Mouse (Mus musculus): ENCODE data around the gene Fam185a. TPM values are rescaled to one million over a fixed set of nuclear protein-coding genes. Genes with fewer than 3 reads are reported as not detected.

The Fam185a gene
- polyA plus RNA-seq, 1 experiment from 2014 or later, result 1.7 TPM

DNA sequence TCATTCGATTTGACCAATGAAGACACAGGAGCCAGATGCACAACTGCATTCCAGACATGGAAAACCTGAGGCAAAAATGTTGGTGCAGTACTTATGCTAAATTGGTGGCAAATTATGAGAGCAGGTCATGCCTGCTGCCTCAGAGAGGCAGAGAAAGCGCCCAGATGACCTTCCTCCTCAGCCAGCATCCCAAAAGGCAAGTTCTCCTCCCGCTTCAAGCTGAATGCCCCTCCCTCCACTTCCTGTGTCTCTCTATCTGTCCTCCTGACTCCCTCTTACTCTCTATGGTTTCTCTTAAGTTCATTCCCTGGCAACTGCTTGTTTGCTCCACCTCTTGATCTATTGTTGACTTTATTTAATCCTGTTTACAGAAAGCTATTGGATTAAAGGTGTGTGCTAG is 70.0 kb downstream of the Fam185a start:
- Histone ChIP-seq H3K4me3 (ENCODE audit: inconsistent target) (no peak overlapping the region), H3K27ac (no peak overlapping the region)
- WGBS (ENCODE audit: missing documents), result 73% methylated on average over 3 of the region's 3 CpGs

DNA sequence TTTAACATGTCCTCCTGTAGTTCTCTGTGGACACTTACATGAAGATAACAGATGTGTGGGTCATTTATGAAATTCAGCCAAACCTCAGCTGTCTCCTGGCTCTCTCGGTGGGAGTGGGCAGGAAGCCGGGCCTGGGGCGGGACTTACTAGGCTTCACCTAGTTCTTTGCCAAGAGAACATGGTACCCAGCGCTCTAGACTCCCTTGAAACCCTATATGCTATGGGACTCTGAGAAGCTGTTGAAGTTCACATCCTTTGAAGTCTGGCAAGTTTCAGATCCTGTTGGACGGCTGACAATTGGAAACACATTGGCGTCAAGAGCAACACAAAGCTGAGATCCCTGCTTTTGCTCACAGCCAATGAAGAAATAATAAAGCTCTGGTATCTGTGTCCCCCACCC is 71.6 kb downstream of the Fam185a start:
- Histone ChIP-seq H3K79me2 (ENCODE audit: inconsistent target) (no peaks in the 10 kb centered on the region), H3K36me3 (ENCODE audit: inconsistent target) (no peaks in the 10 kb centered on the region), H3K27ac (no peak overlapping the region), H3K4me3 (ENCODE audit: inconsistent target) (no peak overlapping the region)
- WGBS (ENCODE audit: missing documents), result 64% methylated on average over 5 of the region's 6 CpGs

More for the DNA sequence above, 70.0 kb downstream of the Fam185a start:
- no peaks in the 10 kb centered on the region for H3K36me3 ChIP-seq (ENCODE audit: inconsistent target)
- no peaks in the 10 kb centered on the region for H3K79me2 ChIP-seq (ENCODE audit: inconsistent target)

DNA sequence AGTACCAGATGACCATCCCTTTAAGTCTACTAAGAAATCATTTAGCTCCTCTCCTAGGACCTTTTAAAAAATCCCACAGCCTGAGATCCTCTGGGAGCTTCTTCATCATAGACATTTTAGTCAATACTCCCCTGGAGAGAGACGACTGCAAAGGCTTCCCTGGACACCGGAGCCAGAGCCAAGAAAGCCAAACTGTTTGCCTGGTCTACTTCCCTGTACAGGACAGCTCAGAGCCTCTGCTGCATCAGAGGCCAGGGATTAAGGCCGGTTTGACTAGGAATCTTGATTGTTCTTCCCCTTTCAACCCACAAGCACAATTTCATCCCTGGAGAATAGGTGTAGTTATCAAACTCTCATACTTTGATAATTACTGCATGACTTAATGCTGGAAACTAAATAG is 72.1 kb downstream of the Fam185a start:
- H3K27ac ChIP-seq, result no peak overlapping the region
- H3K4me3 ChIP-seq (ENCODE audit: inconsistent target), result no peak overlapping the region
- no peaks in the 10 kb centered on the region for H3K79me2 ChIP-seq (ENCODE audit: inconsistent target)
- 93% methylated on average over 3 of the region's 3 CpGs for WGBS (ENCODE audit: missing documents)
- no peaks in the 10 kb centered on the region for H3K36me3 ChIP-seq (ENCODE audit: inconsistent target)

DNA sequence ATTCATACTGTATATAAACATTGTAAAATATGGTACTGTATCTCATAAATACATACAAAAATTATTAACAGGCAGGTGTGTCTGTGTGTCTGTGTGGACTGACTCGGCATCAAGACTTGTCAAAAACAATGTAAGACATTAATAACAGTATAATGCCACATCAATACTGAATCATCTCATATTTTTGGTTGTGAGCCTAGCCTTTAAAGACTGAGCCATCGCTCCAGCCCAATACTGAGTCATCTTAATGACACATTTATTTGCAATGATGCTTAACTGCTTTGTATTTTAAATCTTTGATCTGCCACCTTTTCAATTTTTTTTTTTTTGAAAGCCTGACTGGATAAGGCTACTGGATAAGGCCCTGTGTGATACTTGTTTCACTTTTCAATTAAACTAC is 73.7 kb downstream of the Fam185a start:
- no peak overlapping the region for H3K27ac ChIP-seq
- H3K79me2 ChIP-seq (ENCODE audit: inconsistent target), result no peaks in the 10 kb centered on the region
- whole genome bisulfite sequencing (ENCODE audit: missing documents), result 100% methylated on average over 2 of the region's 2 CpGs
- H3K36me3 ChIP-seq (ENCODE audit: inconsistent target), result no peaks in the 10 kb centered on the region
- no peak overlapping the region for H3K4me3 ChIP-seq (ENCODE audit: inconsistent target)

DNA sequence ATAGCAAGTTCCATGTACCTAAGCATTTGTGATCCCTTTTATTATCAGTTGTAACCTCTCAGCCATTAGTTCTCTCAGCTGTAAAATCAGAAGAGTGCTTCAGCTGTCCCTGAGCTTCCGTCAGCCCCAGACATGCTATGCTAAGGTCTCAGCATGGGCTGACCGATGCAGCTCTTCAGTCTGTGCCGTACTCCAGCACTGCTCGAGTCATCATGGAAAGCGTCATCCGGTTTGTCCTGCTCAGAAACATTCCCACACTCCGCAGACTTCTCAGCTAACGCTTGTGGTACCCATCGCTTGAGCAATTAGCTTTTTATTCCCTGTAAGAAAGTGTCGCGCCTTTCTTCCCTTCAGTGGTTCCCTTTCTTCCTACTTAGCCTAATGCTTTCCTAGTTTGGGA is 74.2 kb downstream of the Fam185a start:
- Histone ChIP-seq H3K4me3 (ENCODE audit: inconsistent target) (no peak overlapping the region), H3K79me2 (ENCODE audit: inconsistent target) (no peaks in the 10 kb centered on the region), H3K27ac (no peak overlapping the region), H3K36me3 (ENCODE audit: inconsistent target) (no peaks in the 10 kb centered on the region)
- WGBS (ENCODE audit: missing documents), result 95% methylated on average over 11 of the region's 11 CpGs

DNA sequence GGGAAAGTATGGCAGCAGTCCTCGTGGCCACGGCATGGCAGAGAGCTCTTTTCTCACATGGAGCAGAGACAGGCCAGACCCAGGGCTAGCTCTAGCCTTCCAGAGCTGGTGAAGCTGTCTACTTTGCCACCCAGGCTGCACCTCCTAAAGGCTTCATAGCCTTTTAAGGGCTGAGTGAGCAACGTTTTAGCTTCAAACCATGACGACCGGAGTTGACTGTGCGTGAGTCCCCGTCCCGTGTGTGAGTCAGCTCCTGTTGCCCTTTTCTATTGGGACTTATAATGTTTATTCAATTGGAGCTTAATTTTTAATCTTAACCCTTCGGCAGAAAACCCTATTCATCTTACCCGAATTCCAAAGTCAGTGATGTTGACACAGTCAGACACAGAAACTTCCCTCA is 75.4 kb downstream of the Fam185a start:
- H3K4me3 ChIP-seq (ENCODE audit: inconsistent target), result no peak overlapping the region
- H3K79me2 ChIP-seq (ENCODE audit: inconsistent target), result no peaks in the 10 kb centered on the region
- no peaks in the 10 kb centered on the region for H3K36me3 ChIP-seq (ENCODE audit: inconsistent target)
- whole genome bisulfite sequencing (ENCODE audit: missing documents), result 96% methylated on average over 10 of the region's 10 CpGs
- H3K27ac ChIP-seq, result no peak overlapping the region

DNA sequence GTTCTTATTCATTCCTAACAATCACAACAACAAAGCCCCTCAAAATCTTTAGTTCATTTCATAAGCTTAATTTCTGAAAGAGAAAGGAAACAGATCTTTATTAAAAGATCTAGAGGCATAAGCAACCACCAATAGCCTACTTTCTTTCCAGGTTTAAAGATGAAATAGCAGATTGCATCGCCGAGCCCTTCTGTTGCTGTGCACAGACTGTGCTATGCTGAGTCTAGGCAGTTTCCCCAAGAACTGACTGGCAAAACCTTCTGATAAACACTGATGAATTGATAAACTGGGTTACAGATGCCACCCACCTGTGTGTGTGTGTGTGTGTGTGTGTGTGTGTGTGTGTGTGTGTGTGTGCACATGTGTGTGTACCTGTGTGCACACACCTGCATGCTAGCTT is 76.2 kb downstream of the Fam185a start:
- Histone ChIP-seq H3K4me3 (ENCODE audit: inconsistent target) (no peak overlapping the region), H3K79me2 (ENCODE audit: inconsistent target) (no peaks in the 10 kb centered on the region), H3K36me3 (ENCODE audit: inconsistent target) (no peaks in the 10 kb centered on the region), H3K27ac (no peak overlapping the region)
- WGBS (ENCODE audit: missing documents), result 91% methylated on average over 2 of the region's 2 CpGs

DNA sequence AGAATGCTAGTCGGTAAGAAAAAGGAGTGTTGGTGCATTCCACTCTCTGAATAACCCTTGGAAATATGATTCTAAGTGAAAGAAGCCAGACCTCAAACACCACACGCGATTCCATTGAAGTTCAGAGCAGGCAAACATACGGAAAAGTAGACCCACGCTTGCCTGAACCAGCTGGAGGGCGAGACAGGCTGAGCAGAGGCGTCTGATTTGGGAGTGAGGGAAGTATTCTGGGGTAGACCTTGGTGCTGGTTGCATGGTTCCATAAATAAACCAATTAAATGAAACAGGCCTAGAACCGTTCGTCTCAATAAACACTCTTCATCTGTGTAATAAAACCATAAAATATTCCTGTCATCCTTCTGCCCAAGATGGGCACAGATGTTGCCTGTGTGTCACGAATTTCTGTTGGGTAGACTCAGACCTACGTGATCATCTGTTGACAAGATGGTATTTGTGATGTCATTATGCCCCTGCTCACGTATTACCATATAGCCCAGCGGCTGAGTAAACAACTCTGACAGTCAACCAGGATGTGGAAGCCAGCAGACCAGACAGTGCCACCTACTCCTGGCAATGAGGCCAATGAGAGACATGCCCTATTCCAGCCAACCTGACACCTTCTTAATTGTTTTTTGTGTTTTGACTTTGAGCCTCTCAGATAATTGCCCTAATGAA is 78.3 kb downstream of the Fam185a start:
- H3K79me2 ChIP-seq (ENCODE audit: inconsistent target), result no peaks in the 10 kb centered on the region
- WGBS (ENCODE audit: missing documents), result 90% methylated on average over 13 of the region's 13 CpGs
- no peak overlapping the region for H3K4me3 ChIP-seq (ENCODE audit: inconsistent target)
- no peak overlapping the region for H3K27ac ChIP-seq
- no peaks in the 10 kb centered on the region for H3K36me3 ChIP-seq (ENCODE audit: inconsistent target)

DNA sequence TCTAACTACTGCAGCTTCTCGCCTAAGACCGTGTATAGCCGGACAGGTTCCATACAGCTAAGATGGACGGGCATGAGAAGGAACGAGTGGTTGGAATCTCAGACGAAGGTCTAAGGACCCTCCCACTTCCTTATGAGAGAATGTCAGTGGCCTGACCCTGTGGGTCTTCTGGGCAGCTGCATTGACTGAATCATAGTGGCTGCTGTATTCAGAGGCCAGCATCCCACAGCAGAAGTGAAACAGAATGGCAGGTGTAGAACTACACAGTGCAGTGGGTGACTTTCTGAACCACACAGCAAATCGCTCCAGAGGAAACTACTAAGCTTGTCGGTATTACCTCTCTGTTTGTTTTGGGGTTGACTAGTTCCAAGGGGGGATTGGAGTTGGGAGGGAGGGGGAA is 80.4 kb downstream of the Fam185a start:
- WGBS (ENCODE audit: missing documents), result 73% methylated on average over 8 of the region's 8 CpGs
- no peak overlapping the region for H3K27ac ChIP-seq
- no peak overlapping the region for H3K4me3 ChIP-seq (ENCODE audit: inconsistent target)
- no peaks in the 10 kb centered on the region for H3K79me2 ChIP-seq (ENCODE audit: inconsistent target)
- H3K36me3 ChIP-seq (ENCODE audit: inconsistent target), result no peaks in the 10 kb centered on the region

DNA sequence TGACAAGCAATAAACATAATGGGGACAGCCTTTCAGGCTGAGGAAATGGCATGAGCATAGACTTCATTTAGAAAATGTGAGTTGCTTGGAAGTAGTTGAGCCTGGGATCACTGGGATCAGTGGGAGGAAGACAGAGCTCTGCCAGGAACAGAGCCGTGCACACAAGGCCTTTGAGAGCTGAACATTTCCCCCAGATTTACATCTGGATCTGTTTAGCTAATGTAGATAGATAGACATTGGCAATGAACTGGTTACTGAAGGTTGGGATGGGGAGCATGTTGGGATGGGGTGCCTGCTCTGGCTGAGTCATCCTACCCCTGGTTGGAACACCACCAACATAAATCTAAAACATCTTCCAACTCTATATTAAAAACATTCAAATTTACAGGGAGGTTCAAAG is 82.1 kb downstream of the Fam185a start:
- Histone ChIP-seq H3K27ac (no peak overlapping the region), H3K36me3 (ENCODE audit: inconsistent target) (no peaks in the 10 kb centered on the region), H3K79me2 (ENCODE audit: inconsistent target) (no peaks in the 10 kb centered on the region), H3K4me3 (ENCODE audit: inconsistent target) (no peak overlapping the region)
- 92% methylated on average over 1 of the region's 1 CpGs for WGBS (ENCODE audit: missing documents)

DNA sequence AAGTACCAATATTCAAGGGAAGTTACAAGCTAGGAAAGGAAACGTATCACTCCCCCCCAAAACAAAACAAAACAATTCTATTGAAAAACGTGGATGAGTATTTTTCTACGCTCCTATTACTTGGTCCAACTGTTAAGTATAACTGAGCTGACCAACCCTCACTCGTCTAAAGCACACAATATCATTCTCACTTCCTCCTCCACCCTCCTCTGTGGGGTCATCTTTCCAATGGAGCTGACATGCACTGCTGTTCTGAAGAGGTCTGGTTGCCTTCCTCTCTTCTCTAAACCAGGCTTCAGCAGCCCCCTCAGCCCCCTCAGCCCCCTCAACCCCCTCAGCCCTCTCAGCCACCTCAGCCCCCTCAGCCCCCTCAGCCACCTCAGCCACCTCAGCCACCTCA is 85.0 kb downstream of the Fam185a start:
- Histone ChIP-seq H3K79me2 (ENCODE audit: inconsistent target) (no peaks in the 10 kb centered on the region), H3K4me3 (ENCODE audit: inconsistent target) (no peak overlapping the region), H3K36me3 (ENCODE audit: inconsistent target) (no peaks in the 10 kb centered on the region), H3K27ac (no peak overlapping the region)
- 51% methylated on average over 2 of the region's 4 CpGs for WGBS (ENCODE audit: missing documents)

DNA sequence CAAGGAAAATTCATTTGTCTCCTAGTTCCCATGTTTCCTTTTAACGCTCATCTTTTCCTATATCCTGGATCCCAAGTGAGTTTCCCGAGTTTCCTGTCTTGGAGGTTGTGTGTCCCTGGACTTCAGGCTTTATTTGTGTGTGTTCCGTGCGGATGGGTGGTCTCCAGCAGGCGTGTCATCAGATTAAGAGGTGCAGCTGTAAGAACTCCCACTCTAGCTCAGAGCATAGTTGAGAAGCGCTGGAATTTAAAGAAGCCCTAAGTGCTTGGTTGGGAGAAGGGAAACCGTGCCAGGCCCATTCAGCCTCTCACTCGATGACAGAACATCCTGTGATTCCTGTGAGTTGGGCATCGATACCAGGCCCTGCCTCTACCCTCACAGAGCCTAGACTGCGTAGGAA is 88.6 kb downstream of the Fam185a start:
- WGBS (ENCODE audit: missing documents), result 98% methylated on average over 9 of the region's 10 CpGs

DNA sequence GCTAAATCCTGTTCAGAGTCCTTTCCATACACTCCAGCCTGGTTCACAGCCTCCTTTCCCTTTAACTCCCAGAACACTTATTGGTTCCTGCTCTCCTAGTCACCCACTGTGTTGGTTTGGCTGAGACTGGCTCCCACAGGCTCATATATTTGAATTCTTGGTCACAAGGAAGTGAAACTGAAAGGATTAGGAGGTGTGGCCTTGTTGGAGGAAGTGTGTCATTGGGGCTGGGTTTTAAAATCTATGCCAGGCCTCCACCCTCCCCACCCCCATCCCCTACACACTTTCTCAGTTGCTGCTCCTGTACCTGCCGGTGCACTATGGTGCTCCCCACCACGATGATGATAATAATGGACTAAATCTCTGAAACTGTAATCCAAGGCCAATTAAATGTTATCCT is 92.8 kb downstream of the Fam185a start:
- H3K27ac ChIP-seq, result peak overlapping the region; percentile 25; the same call in 1 of the 2 replicates
- H3K79me2 ChIP-seq (ENCODE audit: inconsistent target), result no peaks in the 10 kb centered on the region
- no peaks in the 10 kb centered on the region for H3K36me3 ChIP-seq (ENCODE audit: inconsistent target)
- WGBS (ENCODE audit: missing documents), result 85% methylated on average over 2 of the region's 2 CpGs
- H3K4me3 ChIP-seq (ENCODE audit: inconsistent target), result no peak overlapping the region

More for the DNA sequence above, 88.6 kb downstream of the Fam185a start:
- no peaks in the 10 kb centered on the region for H3K36me3 ChIP-seq (ENCODE audit: inconsistent target)
- no peak overlapping the region for H3K27ac ChIP-seq
- no peak overlapping the region for H3K4me3 ChIP-seq (ENCODE audit: inconsistent target)
- H3K79me2 ChIP-seq (ENCODE audit: inconsistent target), result no peaks in the 10 kb centered on the region

DNA sequence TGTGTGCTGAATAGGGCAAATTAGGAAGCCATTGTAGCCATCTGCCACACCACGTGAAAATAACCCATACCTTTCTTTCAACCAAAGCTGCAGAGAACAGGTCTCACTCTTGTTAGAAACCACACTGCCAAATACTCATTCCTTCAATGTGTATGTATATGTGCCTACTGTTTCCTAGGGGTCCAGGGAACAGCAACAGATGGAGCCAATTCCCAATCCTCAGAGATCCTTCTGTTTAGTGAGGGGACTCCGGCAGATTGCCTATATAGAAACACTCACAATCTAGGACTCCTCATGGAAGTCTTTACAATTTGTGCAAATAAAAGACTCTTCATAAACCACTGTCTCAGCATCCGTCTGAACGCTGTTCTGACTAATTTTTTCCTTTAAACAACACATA is 93.4 kb downstream of the Fam185a start:
- 94% methylated on average over 4 of the region's 4 CpGs for WGBS (ENCODE audit: missing documents)
- Histone ChIP-seq H3K36me3 (ENCODE audit: inconsistent target) (no peaks in the 10 kb centered on the region), H3K79me2 (ENCODE audit: inconsistent target) (no peaks in the 10 kb centered on the region), H3K27ac (no peak overlapping the region), H3K4me3 (ENCODE audit: inconsistent target) (no peak overlapping the region)

DNA sequence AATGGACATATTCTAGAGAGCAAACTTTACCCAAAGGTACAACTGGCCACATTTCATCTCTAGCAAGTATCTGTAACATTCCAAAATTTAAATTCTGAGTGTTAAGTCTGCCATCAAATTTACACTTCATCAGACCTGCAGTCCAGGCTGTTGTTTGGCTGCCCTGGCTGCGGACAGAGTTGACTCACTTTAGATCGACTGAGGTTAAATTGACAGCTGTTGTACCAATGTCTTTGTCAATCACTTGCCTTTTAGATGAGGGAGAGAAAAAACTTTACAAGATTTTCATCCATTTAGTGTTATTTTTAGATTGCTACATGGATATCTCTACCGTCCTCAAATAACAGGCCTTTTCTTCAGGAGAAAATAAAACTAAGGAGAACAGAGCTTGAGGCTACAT is 94.4 kb downstream of the Fam185a start:
- Histone ChIP-seq H3K27ac (no peak overlapping the region), H3K36me3 (ENCODE audit: inconsistent target) (no peaks in the 10 kb centered on the region), H3K4me3 (ENCODE audit: inconsistent target) (no peak overlapping the region), H3K79me2 (ENCODE audit: inconsistent target) (no peaks in the 10 kb centered on the region)
- WGBS (ENCODE audit: missing documents), result 93% methylated on average over 3 of the region's 3 CpGs

DNA sequence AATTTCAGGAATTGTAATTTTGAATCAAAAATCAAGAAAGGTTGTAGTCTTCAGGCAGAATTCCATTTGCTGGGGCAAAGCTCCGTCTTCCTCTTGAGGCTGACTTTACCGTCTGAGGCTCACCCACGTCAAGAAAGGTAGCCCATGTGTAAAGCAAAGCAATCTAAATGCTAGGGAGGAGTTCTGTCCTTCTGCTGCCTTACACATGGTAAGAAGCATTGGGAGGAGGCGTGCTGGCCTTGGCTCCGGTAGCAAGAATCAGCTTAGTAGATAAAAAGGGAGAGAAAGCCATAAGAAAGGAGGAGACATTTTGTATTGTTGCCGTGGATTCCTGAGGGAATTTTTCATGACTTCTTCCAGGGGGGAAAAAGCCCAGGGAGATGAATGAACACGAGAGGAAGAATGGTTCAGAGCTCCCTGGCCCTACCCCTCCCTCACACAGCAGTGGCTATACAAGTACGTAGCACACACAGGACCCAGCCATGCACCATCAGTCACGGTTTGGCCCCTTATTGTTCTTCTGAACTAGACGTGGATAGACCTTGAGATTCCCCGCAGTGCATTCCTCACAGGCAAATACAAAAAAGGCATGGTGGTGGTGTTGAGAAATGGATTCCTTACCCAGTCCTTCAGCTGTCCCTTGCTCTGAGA is 102.2 kb downstream of the Fam185a start:
- no peaks in the 10 kb centered on the region for H3K79me2 ChIP-seq (ENCODE audit: inconsistent target)

More for the DNA sequence above, 102.2 kb downstream of the Fam185a start:
- 94% methylated on average over 10 of the region's 11 CpGs for WGBS (ENCODE audit: missing documents)
- Histone ChIP-seq H3K4me3 (ENCODE audit: inconsistent target) (no peak overlapping the region), H3K27ac (no peak overlapping the region), H3K36me3 (ENCODE audit: inconsistent target) (no peaks in the 10 kb centered on the region)
